Mouse (Mus musculus) ES-Bruce4 (cell line): ENCODE measurements around the gene Cd34.

Experiments
- CTCF ChIP-seq: IDR thresholded peaks from one replicate; pipeline ENCODE4 v1.8.1; 2011; ENCODE audit warnings: low read depth, low read length
- EP300 ChIP-seq: IDR thresholded peaks from 2 replicates; pipeline ENCODE4 v1.6.1; 2011; ENCODE audit warnings: low read depth, low read length; ENCODE audit not compliant: insufficient read depth
- POLR2A ChIP-seq: IDR thresholded peaks from one replicate; pipeline ENCODE4 v1.8.1; 2011; ENCODE audit warnings: low read length; ENCODE audit not compliant: insufficient read depth

DNA sequence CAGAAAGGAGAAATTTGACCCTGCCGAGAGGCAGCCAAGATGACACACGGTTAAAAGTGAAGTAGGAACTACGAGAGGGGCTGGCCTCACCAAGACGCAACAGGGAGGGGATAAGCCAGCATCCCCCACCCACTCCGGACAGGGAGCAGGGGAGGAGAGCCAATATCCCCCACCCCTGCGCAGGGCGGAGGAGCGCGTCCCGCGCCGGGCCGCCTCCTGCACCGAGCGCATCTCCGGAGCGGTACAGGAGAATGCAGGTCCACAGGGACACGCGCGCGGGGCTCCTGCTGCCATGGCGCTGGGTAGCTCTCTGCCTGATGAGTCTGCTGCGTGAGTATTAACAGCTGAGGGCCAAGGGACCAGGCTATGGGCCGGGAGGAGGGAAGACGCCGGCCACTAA is at the start of gene Cd34:
- TF ChIP-seq CTCF = no peak
- no peak for TF ChIP-seq EP300
- TF ChIP-seq POLR2A = no peak
